Mouse (Mus musculus): ENCODE measurements around the gene Acbd3.

DNA sequence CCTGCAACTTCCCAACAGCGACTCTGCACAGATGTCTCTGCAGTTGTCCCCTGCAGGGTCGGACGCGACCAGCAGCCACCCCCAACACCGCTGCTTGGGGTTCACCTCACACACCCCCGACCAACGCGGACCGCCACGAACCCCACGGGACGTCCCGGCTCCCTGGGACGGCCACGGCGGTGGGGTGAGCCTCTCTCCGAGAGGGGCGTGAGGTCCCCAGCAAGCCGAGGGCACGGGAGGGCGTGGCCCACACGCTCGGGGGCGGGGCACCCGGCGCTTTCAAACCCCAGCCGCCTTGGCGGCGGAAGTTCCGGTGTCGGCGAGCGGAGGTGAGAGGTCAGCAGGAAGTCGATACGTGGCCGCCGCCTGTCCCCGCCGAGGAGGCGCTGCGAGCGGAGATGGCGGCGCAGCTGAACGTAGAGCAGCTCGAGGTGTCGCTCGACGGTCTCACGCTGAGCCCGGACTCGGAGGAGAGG is at the start of gene Acbd3:
- TF ChIP-seq POLR2A (IDR thresholded peaks at IDR 0.05; ENCODE audit: borderline replicate concordance, control insufficient read depth, low read depth, low read length) (peak; percentile 93), CTCF (IDR thresholded peaks at IDR 0.05; ENCODE audit: control insufficient read depth, insufficient read depth, low read length) (no peak)
